Mouse (Mus musculus): Measurements from ENCODE around the gene Trabd2b. TPM values are rescaled to one million over a fixed set of nuclear protein-coding genes. Genes with fewer than 3 reads are reported as not detected.
A peak's percentile ranks its signal among the peaks of the same experiment; 100 is the strongest.

Trabd2b gene
- total and polyA plus RNA-seq, 3 experiments = not detected

DNA sequence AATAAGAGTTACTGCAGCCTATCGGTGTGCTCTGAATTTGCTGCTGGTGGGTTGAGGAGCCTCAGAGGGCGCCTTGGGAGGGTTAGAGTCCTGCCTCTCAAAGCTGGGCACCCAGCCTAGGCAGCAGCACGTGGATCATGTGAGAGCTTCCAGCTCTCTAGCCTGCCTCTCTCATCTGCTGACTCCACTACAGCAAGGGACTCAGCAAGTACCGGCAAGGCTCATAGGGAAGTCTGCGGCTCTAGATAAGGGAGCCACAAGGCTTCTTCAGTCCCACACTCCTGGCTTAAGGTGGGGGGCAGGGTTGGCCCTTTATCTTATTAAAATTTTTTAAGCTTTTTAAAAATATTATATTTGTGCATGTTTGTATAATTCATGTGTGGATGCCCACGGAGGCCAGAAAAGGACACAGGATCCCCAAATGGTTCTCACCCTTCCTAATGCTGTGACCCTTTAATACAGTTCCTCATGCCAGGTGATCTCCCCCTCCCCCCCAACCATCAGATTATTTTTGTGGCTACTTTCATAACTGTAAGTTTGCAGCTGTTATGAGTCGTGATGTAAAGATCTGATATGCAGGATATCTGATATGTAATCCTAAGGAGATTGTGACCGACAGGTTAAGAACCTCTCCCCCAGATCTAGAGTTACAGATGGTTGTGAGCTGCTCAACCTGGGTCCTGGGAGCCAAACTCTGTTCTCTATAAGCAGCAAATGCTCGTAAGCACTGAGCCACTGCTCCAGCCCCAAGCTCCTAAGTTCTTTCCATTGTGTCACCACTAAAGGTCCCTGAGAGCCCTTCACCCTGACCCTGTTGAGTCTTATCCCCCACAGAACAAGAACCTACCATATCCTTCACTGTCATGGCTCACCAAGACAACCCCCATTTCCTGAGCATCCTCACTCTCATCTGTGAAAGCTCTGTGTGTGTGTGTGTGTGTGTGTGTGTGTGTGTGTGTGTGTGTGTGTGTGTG lies 257.8 kb downstream of the Trabd2b start (continued):
- TF ChIP-seq NRF1 (IDR thresholded peaks at IDR 0.05; ENCODE audit: insufficient read depth, low read depth, low read length, poor library complexity, severe bottlenecking) (no peak), ZC3H11A (IDR thresholded peaks at IDR 0.05; ENCODE audit: low read depth, low read length) (no peak), E2F4 (IDR thresholded peaks at IDR 0.05; ENCODE audit: borderline replicate concordance, low read depth, low read length) (no peak), BHLHE40 (IDR thresholded peaks at IDR 0.05; ENCODE audit: borderline replicate concordance, low read depth, low read length) (peak; percentile 97), MXI1 (IDR thresholded peaks at IDR 0.05; ENCODE audit: low read depth, low read length) (peak; percentile 94), GATA1 (IDR thresholded peaks at IDR 0.05; ENCODE audit: low read depth, low read length) (peak; percentile 92), SIN3A (IDR thresholded peaks at IDR 0.05; ENCODE audit: low read length) (peak; percentile 76; the same call in 1 of the 2 replicates), RAD21 (IDR thresholded peaks at IDR 0.05; ENCODE audit: low read depth, low read length) (no peak), ETS1 (IDR thresholded peaks at IDR 0.05; ENCODE audit: low read depth, low read length) (peak; percentile 87), CHD1 (IDR thresholded peaks at IDR 0.05; ENCODE audit: low read depth, low read length) (no peak), USF2 (IDR thresholded peaks at IDR 0.05; ENCODE audit: borderline replicate concordance in 1 of 2, insufficient read depth in 1 of 2, low read depth in 1 of 2, low read length in 2 of 2) (no peak)

Other genes starting within 250 kb of the Trabd2b start
- gene Skint11, start 243.3 kb upstream of the Trabd2b start, total RNA-seq (2012; rRNA removed) = not detected in 2 replicates
- not detected for gene Skint11, start 243.3 kb upstream of the Trabd2b start, polyA plus RNA-seq (2012; ENCODE audit: insufficient read depth in 1 of 2, insufficient read length in 2 of 2, low read depth in 1 of 2, low replicate concordance in 2 of 2, missing spikeins in 1 of 2)